Comparison of ENCODE assay signal across 8 mouse cellular contexts in genomic region chr2:48441296-48441990, GRCm38 (mm10).
DNase-seq lines count a peak whose midpoint lies in the region; ATAC-seq and TF ChIP-seq lines count a peak whose summit lies in the region.

No protein-coding gene starts in this region.

- H3K9ac ChIP-seq in intestine, embryonic 15.5 days, result no peak overlapping the region
- no peak overlapping the region for H3K9ac ChIP-seq in liver, embryonic 15.5 days

- peak; percentile 94 for ATAC-seq in intestine, embryonic 15.5 days
- ATAC-seq in liver, embryonic 15.5 days (ENCODE audit: insufficient read depth), result 0 out of 2 replicates have a peak, but pooled peaks have one; percentile 7

- no peaks in the 10 kb centered on the region for H3K9me3 ChIP-seq in intestine, embryonic 15.5 days
- H3K9me3 ChIP-seq in liver, embryonic 15.5 days (replicated peaks), result no peaks in the 10 kb centered on the region

- WGBS in intestine, embryonic 15.5 days, result 33% methylated on average over 11 of the region's 11 CpGs
- WGBS in liver, embryonic 15.5 days (ENCODE audit: insufficient replicate concordance), result 55% methylated on average over 11 of the region's 11 CpGs
- 21% methylated on average over 11 of the region's 11 CpGs for WGBS in small intestine, adult 2 months

- peak; percentile 30; the same call in 1 of the 2 replicates for TF ChIP-seq POLR2A in small intestine, adult 2 months (IDR thresholded peaks at IDR 0.05; ENCODE audit: low read depth, low read length)

- peak overlapping the region; percentile 59 for H3K27ac ChIP-seq in intestine, embryonic 15.5 days
- no peak overlapping the region for H3K27ac ChIP-seq in liver, embryonic 15.5 days (replicated peaks)
- peak overlapping the region; percentile 87 for H3K27ac ChIP-seq in small intestine, adult 2 months (ENCODE audit: insufficient read depth, low read depth, low read length)

- peak; percentile 31; the same call in 1 of the 2 replicates for TF ChIP-seq CTCF in small intestine, adult 2 months (IDR thresholded peaks at IDR 0.05; ENCODE audit: extremely low read depth, insufficient read length, insufficient replicate concordance, low read depth, low read length)

- peaks cover 11% of the 10 kb centered on the region for H3K4me1 ChIP-seq in intestine, embryonic 15.5 days (replicated peaks)
- H3K4me1 ChIP-seq in liver, embryonic 15.5 days (replicated peaks), result no peaks in the 10 kb centered on the region
- peaks cover 6% of the 10 kb centered on the region for H3K4me1 ChIP-seq in small intestine, adult 2 months (ENCODE audit: control insufficient read depth, insufficient read depth, insufficient read length, low read length)

- no peaks in the 10 kb centered on the region for H3K36me3 ChIP-seq in intestine, embryonic 15.5 days
- no peaks in the 10 kb centered on the region for H3K36me3 ChIP-seq in liver, embryonic 15.5 days (replicated peaks)
- H3K36me3 ChIP-seq in small intestine, adult 2 months (ENCODE audit: control insufficient read depth, insufficient read depth, low read length), result no peaks in the 10 kb centered on the region

- H3K4me3 ChIP-seq in intestine, embryonic 15.5 days (replicated peaks), result no peak overlapping the region
- H3K4me3 ChIP-seq in liver, embryonic 15.5 days (replicated peaks), result no peak overlapping the region
- peak overlapping the region; percentile 22; the same call in 1 of the 2 replicates for H3K4me3 ChIP-seq in small intestine, adult 2 months (ENCODE audit: low read depth, low read length)

- peak; percentile 39 for DNase-seq in 3134 (ENCODE audit: extremely low read depth, insufficient read length, low spot score)
- peak; percentile 56 for DNase-seq in embryo, embryonic 10 days (ENCODE audit: low spot score)
- no peak for DNase-seq in cerebellum, adult 18-20 months
- DNase-seq in right cerebral cortex, postnatal 4 days, result no peak
- no peak for DNase-seq in layer of hippocampus, postnatal 10 days (ENCODE audit: low spot score in 2 of 2)

- H3K27me3 ChIP-seq in intestine, embryonic 15.5 days (replicated peaks), result no peaks in the 10 kb centered on the region
- no peaks in the 10 kb centered on the region for H3K27me3 ChIP-seq in liver, embryonic 15.5 days
- H3K27me3 ChIP-seq in small intestine, adult 2 months (ENCODE audit: control insufficient read depth, insufficient read depth, low read length), result no peaks in the 10 kb centered on the region

- H3K4me2 ChIP-seq in intestine, embryonic 15.5 days (replicated peaks), result peak overlapping the region; percentile 25; the same call in 1 of the 2 replicates
- H3K4me2 ChIP-seq in liver, embryonic 15.5 days, result no peak overlapping the region

Comparison
In these comparisons a context has a peak if more than half of its experiments do, and no peak if none do; other contexts are left out.
1. DNase-seq: peak in 3134 (single experiment) and embryo, embryonic 10 days (single experiment); none in cerebellum, adult 18-20 months (0 of 2), right cerebral cortex, postnatal 4 days (single experiment) and layer of hippocampus, postnatal 10 days (0 of 2).